In the genomic region with DNA sequence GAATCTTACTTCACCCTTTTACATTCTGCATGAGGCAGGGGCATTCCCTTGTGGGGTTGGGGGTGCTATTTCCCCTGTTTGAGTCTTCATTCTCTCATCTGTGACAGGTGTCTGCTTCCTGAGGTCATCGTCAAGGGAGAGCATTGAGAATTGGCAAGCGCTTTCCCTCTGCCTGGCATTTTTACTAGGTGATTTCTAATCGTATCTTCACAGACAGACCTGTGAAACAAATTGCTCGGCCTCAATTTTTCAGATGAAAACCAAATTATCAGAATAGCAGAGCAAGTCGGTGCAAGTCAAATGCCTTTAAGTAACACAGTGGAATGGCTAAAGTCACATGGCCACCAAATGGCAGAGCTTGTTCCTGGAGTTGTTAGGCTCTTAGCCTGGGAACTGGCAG, we compare ENCODE assay signal across 19 mouse cellular contexts. TPM values are rescaled to one million over a fixed set of nuclear protein-coding genes. Genes with fewer than 3 reads are reported as not detected.
A peak's percentile ranks its signal among the peaks of the same experiment; 100 is the strongest.
DNase-seq lines count a peak whose midpoint lies in the region; TF ChIP-seq lines count a peak whose summit lies in the region.
"Had no signal": no experiment of that assay in that cellular context is flagged by ENCODE, and none has a peak within 500 bp of the region (broad histone marks: within the 10 kb centered on the region; RNA-seq: fewer than 3 reads in every experiment).

No protein-coding gene starts in this region.

- no peak overlapping the region for H3K4me3 ChIP-seq in layer of hippocampus, adult 2 months
- H3K4me3 ChIP-seq: embryonic facial prominence, embryonic 15.5 days; erythroblast, embryonic 14.5 days; forebrain, embryonic 10.5 days; hindbrain, embryonic 10.5 days; hindbrain, embryonic 15.5 days had no signal

- DNase-seq in cerebellum, adult 18-20 months, result peak; percentile 51 to 57
- no peak for DNase-seq in cerebellum, postnatal 4 days (ENCODE audit: low spot score in 2 of 2)
- peak; percentile 17 to 43 for DNase-seq in heart, adult 18-20 months
- no peak for DNase-seq in heart, postnatal 36 days
- no peak for DNase-seq in layer of hippocampus, adult 2 months (ENCODE audit: low spot score in 2 of 2)
- DNase-seq in layer of hippocampus, postnatal 10 days (ENCODE audit: low spot score in 2 of 2), result no peak
- DNase-seq in left cerebral cortex, postnatal 10 days (ENCODE audit: extremely low spot score in 1 of 2, low spot score in 2 of 2), result no peak
- DNase-seq: adrenal gland, adult 8-10 months; adrenal gland, postnatal 36 days; B cell, adult 2 months; embryo, embryonic 11 days; gastrocnemius, postnatal 10 days; heart, postnatal 10 days; kidney, adult 8-10 months had no signal

- intact Hi-C loops in heart, postnatal 36 days (cut with DNase I), result no loop called here
- intact Hi-C loops in left cerebral cortex, postnatal 10 days (cut with DNase I), result no loop called here

- TF ChIP-seq CTCF in layer of hippocampus, adult 2 months (conservative IDR thresholded peaks at IDR 0.05), result no peak

- peak overlapping the region; percentile 50; the same call in 1 of the 2 replicates for H3K27ac ChIP-seq in layer of hippocampus, adult 2 months
- H3K27ac ChIP-seq: embryonic facial prominence, embryonic 15.5 days; forebrain, embryonic 10.5 days; hindbrain, embryonic 10.5 days; hindbrain, embryonic 15.5 days had no signal

RNA-seq across cellular contexts. Expression of a gene that starts 41.4 kb away (rescaled TPM):
- 1 to 10 TPM in 1 of 2 experiments, under 1 TPM in 1; 0.45 to 1.0 TPM for total RNA-seq in heart, adult 18-20 months (2021)
- total RNA-seq in heart, postnatal 36 days (2021), result under 1 TPM in 1 of 2 experiments, not detected in 1; 0.31 TPM
- 10 to 100 TPM; 73.4 to 77.5 TPM for total RNA-seq in layer of hippocampus, adult 2 months (2021)
- total RNA-seq in layer of hippocampus, postnatal 10 days (2021), result 10 to 100 TPM; 62.5 to 67.6 TPM
- total RNA-seq in left cerebral cortex, postnatal 10 days (2021), result 10 to 100 TPM; 45.4 to 50.5 TPM

Comparison
In these comparisons a context has a peak if more than half of its experiments do, and no peak if none do; other contexts are left out.
1. DNase-seq: peak in cerebellum, adult 18-20 months (2 of 2) and heart, adult 18-20 months (2 of 2); none in cerebellum, postnatal 4 days (0 of 2), heart, postnatal 36 days (0 of 2), layer of hippocampus, adult 2 months (0 of 2), layer of hippocampus, postnatal 10 days (0 of 2) and left cerebral cortex, postnatal 10 days (0 of 2).
2. RNA of a gene that starts 41.4 kb away (total RNA-seq): 73.4 to 77.5 TPM in layer of hippocampus, adult 2 months, 62.5 to 67.6 TPM in layer of hippocampus, postnatal 10 days and 45.4 to 50.5 TPM in left cerebral cortex, postnatal 10 days; 0.45 to 1.0 TPM in heart, adult 18-20 months and 0.31 TPM in heart, postnatal 36 days; every median in the first group is over 10 times any median in the second.